Mouse (Mus musculus): ENCODE measurements at regions not wholly inside any gene's neighbourhood (a gene's known extent, or its start where the extent isn't known, plus 50 kb on each side); places are given as distances from the start of the nearest gene placed in this dataset.

- H3K36me3 ChIP-seq (ENCODE audit: insufficient read depth, low read length), result no peaks in the 10 kb centered on the region
- DNase-seq (ENCODE audit: low spot score), result no peak
- no peak for ATAC-seq (replicated peaks; ENCODE audit: low FRiP score, low read depth)
- H3K4me1 ChIP-seq (replicated peaks; ENCODE audit: insufficient read depth, low read length), result no peaks in the 10 kb centered on the region
- H3K4me3 ChIP-seq (replicated peaks; ENCODE audit: low read depth, low read length), result no peak overlapping the region
- TF ChIP-seq CTCF (IDR thresholded peaks at IDR 0.05; ENCODE audit: low read depth), result no peak
- H3K4me2 ChIP-seq (ENCODE audit: low read length), result no peak overlapping the region
- no peak overlapping the region for H3K27ac ChIP-seq
- WGBS, result 74% methylated on average over 3 of the region's 3 CpGs
- no peaks in the 10 kb centered on the region for H3K27me3 ChIP-seq (ENCODE audit: insufficient read depth, low read length)
- no peak overlapping the region for H3K9ac ChIP-seq (ENCODE audit: low read depth, low read length)
- no peaks in the 10 kb centered on the region for H3K9me3 ChIP-seq (replicated peaks; ENCODE audit: low read length)
These were observed 590.0 kb upstream of the Nr3c2 start for GRCm38 (mm10) chr8:76309200-76309599.

GRCm38 (mm10) chr8:76328540-76328939 is 570.7 kb upstream of the Nr3c2 start:
- WGBS, result 58% methylated on average over 1 of the region's 1 CpGs
- TF ChIP-seq CTCF (IDR thresholded peaks at IDR 0.05; ENCODE audit: low read depth), result peak; percentile 21; the same call in 1 of the 2 replicates

GRCm38 (mm10) chr8:76343072-76343471 is 556.2 kb upstream of the Nr3c2 start:
- H3K9ac ChIP-seq (ENCODE audit: low read depth, low read length), result no peak overlapping the region
- no peak overlapping the region for H3K4me3 ChIP-seq (replicated peaks; ENCODE audit: low read depth, low read length)
- no peaks in the 10 kb centered on the region for H3K9me3 ChIP-seq (replicated peaks; ENCODE audit: low read length)
- no peak overlapping the region for H3K27ac ChIP-seq
- ATAC-seq (replicated peaks; ENCODE audit: low FRiP score, low read depth) (no peak), DNase-seq (ENCODE audit: low spot score) (no peak)
- H3K36me3 ChIP-seq (ENCODE audit: insufficient read depth, low read length), result no peaks in the 10 kb centered on the region
- WGBS, result 42% methylated on average over 2 of the region's 2 CpGs
- TF ChIP-seq CTCF (IDR thresholded peaks at IDR 0.05; ENCODE audit: low read depth), result no peak
- no peaks in the 10 kb centered on the region for H3K27me3 ChIP-seq (ENCODE audit: insufficient read depth, low read length)
- no peak overlapping the region for H3K4me2 ChIP-seq (ENCODE audit: low read length)
- H3K4me1 ChIP-seq (replicated peaks; ENCODE audit: insufficient read depth, low read length), result no peaks in the 10 kb centered on the region

More at GRCm38 (mm10) chr8:76328540-76328939, 570.7 kb upstream of the Nr3c2 start:
- Histone ChIP-seq H3K4me3 (replicated peaks; ENCODE audit: low read depth, low read length) (no peak overlapping the region), H3K36me3 (ENCODE audit: insufficient read depth, low read length) (no peaks in the 10 kb centered on the region), H3K9ac (ENCODE audit: low read depth, low read length) (no peak overlapping the region), H3K4me2 (ENCODE audit: low read length) (no peak overlapping the region), H3K27me3 (ENCODE audit: insufficient read depth, low read length) (no peaks in the 10 kb centered on the region), H3K4me1 (replicated peaks; ENCODE audit: insufficient read depth, low read length) (no peaks in the 10 kb centered on the region), H3K27ac (no peak overlapping the region), H3K9me3 (replicated peaks; ENCODE audit: low read length) (no peaks in the 10 kb centered on the region)
- no peak for DNase-seq (ENCODE audit: low spot score)
- ATAC-seq (replicated peaks; ENCODE audit: low FRiP score, low read depth), result no peak

GRCm38 (mm10) chr8:76346150-76346549 is 553.1 kb upstream of the Nr3c2 start:
- no peaks in the 10 kb centered on the region for H3K9me3 ChIP-seq (replicated peaks; ENCODE audit: low read length)
- H3K4me3 ChIP-seq (replicated peaks; ENCODE audit: low read depth, low read length), result no peak overlapping the region
- ATAC-seq (replicated peaks; ENCODE audit: low FRiP score, low read depth) (no peak), DNase-seq (ENCODE audit: low spot score) (no peak)
- 66% methylated on average over 4 of the region's 4 CpGs for WGBS
- no peaks in the 10 kb centered on the region for H3K4me1 ChIP-seq (replicated peaks; ENCODE audit: insufficient read depth, low read length)
- H3K27ac ChIP-seq, result no peak overlapping the region
- no peak overlapping the region for H3K4me2 ChIP-seq (ENCODE audit: low read length)
- TF ChIP-seq CTCF (IDR thresholded peaks at IDR 0.05; ENCODE audit: low read depth), result no peak
- H3K27me3 ChIP-seq (ENCODE audit: insufficient read depth, low read length), result no peaks in the 10 kb centered on the region
- H3K9ac ChIP-seq (ENCODE audit: low read depth, low read length), result no peak overlapping the region
- H3K36me3 ChIP-seq (ENCODE audit: insufficient read depth, low read length), result no peaks in the 10 kb centered on the region

- 84% methylated on average over 1 of the region's 1 CpGs for WGBS
- no peak for TF ChIP-seq CTCF (IDR thresholded peaks at IDR 0.05; ENCODE audit: low read depth)
- Histone ChIP-seq H3K27ac (no peak overlapping the region), H3K4me2 (ENCODE audit: low read length) (no peak overlapping the region), H3K36me3 (ENCODE audit: insufficient read depth, low read length) (no peaks in the 10 kb centered on the region), H3K9me3 (replicated peaks; ENCODE audit: low read length) (no peaks in the 10 kb centered on the region), H3K27me3 (ENCODE audit: insufficient read depth, low read length) (no peaks in the 10 kb centered on the region), H3K9ac (ENCODE audit: low read depth, low read length) (no peak overlapping the region), H3K4me1 (replicated peaks; ENCODE audit: insufficient read depth, low read length) (no peaks in the 10 kb centered on the region), H3K4me3 (replicated peaks; ENCODE audit: low read depth, low read length) (no peak overlapping the region)
- DNase-seq (ENCODE audit: low spot score) (no peak), ATAC-seq (replicated peaks; ENCODE audit: low FRiP score, low read depth) (no peak)
These were observed 552.4 kb upstream of the Nr3c2 start for GRCm38 (mm10) chr8:76346832-76347231.

- Histone ChIP-seq H3K9ac (ENCODE audit: low read depth, low read length) (no peak overlapping the region), H3K27me3 (ENCODE audit: insufficient read depth, low read length) (no peaks in the 10 kb centered on the region), H3K27ac (no peak overlapping the region), H3K36me3 (ENCODE audit: insufficient read depth, low read length) (no peaks in the 10 kb centered on the region), H3K4me1 (replicated peaks; ENCODE audit: insufficient read depth, low read length) (no peaks in the 10 kb centered on the region), H3K4me3 (replicated peaks; ENCODE audit: low read depth, low read length) (no peak overlapping the region), H3K9me3 (replicated peaks; ENCODE audit: low read length) (no peaks in the 10 kb centered on the region), H3K4me2 (ENCODE audit: low read length) (no peak overlapping the region)
- DNase-seq (ENCODE audit: low spot score) (peak; percentile 12), ATAC-seq (replicated peaks; ENCODE audit: low FRiP score, low read depth) (peak; percentile 90)
- no peak for TF ChIP-seq CTCF (IDR thresholded peaks at IDR 0.05; ENCODE audit: low read depth)
These were observed 524.9 kb upstream of the Nr3c2 start for GRCm38 (mm10) chr8:76374314-76374713.

- no peak for DNase-seq (ENCODE audit: low spot score)
- Histone ChIP-seq H3K4me2 (ENCODE audit: low read length) (no peak overlapping the region), H3K36me3 (ENCODE audit: insufficient read depth, low read length) (no peaks in the 10 kb centered on the region), H3K4me3 (replicated peaks; ENCODE audit: low read depth, low read length) (no peak overlapping the region), H3K4me1 (replicated peaks; ENCODE audit: insufficient read depth, low read length) (no peaks in the 10 kb centered on the region), H3K9ac (ENCODE audit: low read depth, low read length) (no peak overlapping the region), H3K27ac (no peak overlapping the region), H3K9me3 (replicated peaks; ENCODE audit: low read length) (no peaks in the 10 kb centered on the region), H3K27me3 (ENCODE audit: insufficient read depth, low read length) (no peaks in the 10 kb centered on the region)
- no peak for TF ChIP-seq CTCF (IDR thresholded peaks at IDR 0.05; ENCODE audit: low read depth)
- no peak for ATAC-seq (replicated peaks; ENCODE audit: low FRiP score, low read depth)
- 90% methylated on average over 6 of the region's 6 CpGs for WGBS
These were observed 521.5 kb upstream of the Nr3c2 start for GRCm38 (mm10) chr8:76377711-76378110.

Data from kidney, postnatal 0 days (tissue).